ENCODE assay signal across 22 mouse cellular contexts in the genomic region with DNA sequence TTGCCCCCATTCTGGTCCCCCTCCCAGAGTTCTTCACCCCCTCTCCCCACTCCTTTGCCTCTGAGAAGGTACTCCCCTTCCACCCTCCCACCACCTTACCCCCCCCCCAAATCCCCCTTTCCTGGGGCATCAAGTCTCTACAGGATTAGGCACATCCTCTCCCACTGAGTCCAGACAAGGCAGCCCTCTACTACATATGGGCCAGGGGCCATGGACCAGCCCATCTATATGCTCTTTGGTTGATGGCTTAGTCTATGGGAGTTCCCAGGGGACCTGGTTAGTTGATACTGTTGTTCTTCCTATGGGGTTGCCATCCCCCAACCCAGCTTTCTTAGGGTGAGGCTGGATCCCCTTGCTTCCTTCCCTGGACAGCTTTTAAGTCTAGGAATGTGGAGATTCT. TPM values are rescaled to one million over a fixed set of nuclear protein-coding genes. Genes with fewer than 3 reads are reported as not detected.
DNase-seq lines count a peak whose midpoint lies in the region; ATAC-seq and TF ChIP-seq lines count a peak whose summit lies in the region.
"Had no signal": no experiment of that assay in that cellular context is flagged by ENCODE, and none has a peak within 500 bp of the region (broad histone marks: within the 10 kb centered on the region; RNA-seq: fewer than 3 reads in every experiment).

No protein-coding gene starts in this region.

- ATAC-seq in kidney, embryonic 16.5 days (ENCODE audit: low FRiP score, low TSS enrichment): peak; percentile 27; the same call in 1 of the 2 replicates
- 0 out of 2 replicates have a peak, but pooled peaks have one; percentile 45 for ATAC-seq in midbrain, embryonic 15.5 days (replicated peaks)
- ATAC-seq in midbrain, embryonic 13.5 days: no peak
- ATAC-seq in neural tube, embryonic 13.5 days (ENCODE audit: low read depth): peak; percentile 56; the same call in 1 of the 2 replicates
- ATAC-seq: forebrain, embryonic 14.5 days had no signal

- DNase-seq in kidney, adult 2 months: no peak
- no peak for DNase-seq in neural tube, embryonic 10.5 days (ENCODE audit: extremely low spot score, low spot score)
- DNase-seq: adrenal gland, adult 2 months; adrenal gland, postnatal 10 days; adrenal gland, postnatal 25 days; cerebellum, adult 11 months; cerebellum, adult 18-20 months; cerebellum, adult 8-10 months; cerebellum, adult 9-11 months; cerebellum, postnatal 14 days; cerebellum, postnatal 36 days; embryo, embryonic 11 days had no signal

- no peak overlapping the region for H3K4me2 ChIP-seq in kidney, embryonic 16.5 days (replicated peaks; ENCODE audit: low read depth, low read length)
- no peak overlapping the region for H3K4me2 ChIP-seq in midbrain, embryonic 15.5 days
- H3K4me2 ChIP-seq in midbrain, embryonic 13.5 days (replicated peaks): no peak overlapping the region
- no peak overlapping the region for H3K4me2 ChIP-seq in neural tube, embryonic 13.5 days
- H3K4me2 ChIP-seq: embryonic facial prominence, embryonic 13.5 days; embryonic facial prominence, embryonic 15.5 days; forebrain, embryonic 12.5 days had no signal

- no peak for TF ChIP-seq CTCF in kidney, adult 2 months (conservative IDR thresholded peaks at IDR 0.05; ENCODE audit: insufficient read depth, insufficient read length, low read depth, low read length)

- H3K4me1 ChIP-seq in kidney, embryonic 16.5 days (ENCODE audit: insufficient read depth, low read length): no peaks in the 10 kb centered on the region
- peaks cover 6% of the 10 kb centered on the region; the same call in 1 of the 2 replicates for H3K4me1 ChIP-seq in kidney, adult 2 months (ENCODE audit: control insufficient read depth, insufficient read depth, low read length)
- no peaks in the 10 kb centered on the region for H3K4me1 ChIP-seq in midbrain, embryonic 15.5 days
- H3K4me1 ChIP-seq in midbrain, embryonic 13.5 days (replicated peaks): no peaks in the 10 kb centered on the region
- no peaks in the 10 kb centered on the region for H3K4me1 ChIP-seq in neural tube, embryonic 13.5 days (replicated peaks)
- H3K4me1 ChIP-seq: embryonic facial prominence, embryonic 13.5 days; embryonic facial prominence, embryonic 15.5 days; forebrain, embryonic 10.5 days; forebrain, embryonic 12.5 days had no signal

- no peak overlapping the region for H3K27ac ChIP-seq in kidney, embryonic 16.5 days (ENCODE audit: low read length)
- no peak overlapping the region for H3K27ac ChIP-seq in kidney, adult 2 months (ENCODE audit: insufficient read depth, low read depth, low read length)
- no peak overlapping the region for H3K27ac ChIP-seq in midbrain, embryonic 15.5 days
- H3K27ac ChIP-seq in midbrain, embryonic 13.5 days: no peak overlapping the region
- no peak overlapping the region for H3K27ac ChIP-seq in neural tube, embryonic 13.5 days (replicated peaks)
- H3K27ac ChIP-seq: embryonic facial prominence, embryonic 13.5 days; embryonic facial prominence, embryonic 15.5 days; forebrain, embryonic 10.5 days; forebrain, embryonic 12.5 days had no signal

- no peaks in the 10 kb centered on the region for H3K36me3 ChIP-seq in kidney, embryonic 16.5 days (ENCODE audit: insufficient read depth, low read length)
- no peaks in the 10 kb centered on the region; the same call in 1 of the 2 replicates for H3K36me3 ChIP-seq in kidney, adult 2 months (ENCODE audit: control insufficient read depth, insufficient read depth, low read length)
- H3K36me3 ChIP-seq in midbrain, embryonic 15.5 days (replicated peaks): peaks cover 12% of the 10 kb centered on the region; the same call in 1 of the 2 replicates
- H3K36me3 ChIP-seq in midbrain, embryonic 13.5 days: peaks cover 18% of the 10 kb centered on the region
- H3K36me3 ChIP-seq in neural tube, embryonic 13.5 days: peaks cover 9% of the 10 kb centered on the region

- H3K9ac ChIP-seq in kidney, embryonic 16.5 days (replicated peaks; ENCODE audit: low read length): no peak overlapping the region
- H3K9ac ChIP-seq in midbrain, embryonic 15.5 days: no peak overlapping the region
- no peak overlapping the region for H3K9ac ChIP-seq in midbrain, embryonic 13.5 days (replicated peaks)
- H3K9ac ChIP-seq in neural tube, embryonic 13.5 days: no peak overlapping the region
- H3K9ac ChIP-seq: embryonic facial prominence, embryonic 13.5 days; embryonic facial prominence, embryonic 15.5 days; forebrain, embryonic 12.5 days had no signal

- no peaks in the 10 kb centered on the region for H3K27me3 ChIP-seq in kidney, embryonic 16.5 days (ENCODE audit: insufficient read depth, low read length)
- no peaks in the 10 kb centered on the region for H3K27me3 ChIP-seq in kidney, adult 2 months (replicated peaks; ENCODE audit: control insufficient read depth, insufficient read depth, low read length)
- H3K27me3 ChIP-seq in midbrain, embryonic 15.5 days (replicated peaks): no peaks in the 10 kb centered on the region
- no peaks in the 10 kb centered on the region for H3K27me3 ChIP-seq in midbrain, embryonic 13.5 days
- H3K27me3 ChIP-seq in neural tube, embryonic 13.5 days: no peaks in the 10 kb centered on the region
- H3K27me3 ChIP-seq: embryonic facial prominence, embryonic 13.5 days; embryonic facial prominence, embryonic 15.5 days; forebrain, embryonic 12.5 days had no signal

- H3K4me3 ChIP-seq in kidney, embryonic 16.5 days (ENCODE audit: low read length): no peak overlapping the region
- H3K4me3 ChIP-seq in kidney, adult 2 months (ENCODE audit: insufficient read depth, low read depth, low read length): no peak overlapping the region
- no peak overlapping the region for H3K4me3 ChIP-seq in midbrain, embryonic 15.5 days
- no peak overlapping the region for H3K4me3 ChIP-seq in midbrain, embryonic 13.5 days (replicated peaks)
- H3K4me3 ChIP-seq in neural tube, embryonic 13.5 days: no peak overlapping the region
- H3K4me3 ChIP-seq: embryonic facial prominence, embryonic 13.5 days; embryonic facial prominence, embryonic 15.5 days; erythroblast, embryonic 14.5 days; forebrain, embryonic 10.5 days; forebrain, embryonic 12.5 days had no signal

- H3K9me3 ChIP-seq in kidney, embryonic 16.5 days (ENCODE audit: low read length): no peaks in the 10 kb centered on the region
- H3K9me3 ChIP-seq in midbrain, embryonic 15.5 days: no peaks in the 10 kb centered on the region
- no peaks in the 10 kb centered on the region for H3K9me3 ChIP-seq in midbrain, embryonic 13.5 days
- no peaks in the 10 kb centered on the region for H3K9me3 ChIP-seq in neural tube, embryonic 13.5 days
- H3K9me3 ChIP-seq: embryonic facial prominence, embryonic 13.5 days; embryonic facial prominence, embryonic 15.5 days; forebrain, embryonic 10.5 days; forebrain, embryonic 12.5 days had no signal

- no peak for TF ChIP-seq POLR2A in kidney, adult 2 months (IDR thresholded peaks at IDR 0.05; ENCODE audit: low read depth, low read length)

RNA-seq across cellular contexts. Expression of gene Steap2, which starts 14.9 kb away (rescaled TPM):
- 25.8 and 29.1 TPM in 2 replicates for polyA plus RNA-seq in kidney, embryonic 16.5 days (2015; fragmentation: Nextera tagmentation; extraction: Ambion mirVana)
- 71.7 and 76.1 TPM in 2 replicates for polyA plus RNA-seq in kidney, adult 2 months (2012; rRNA removed)
- 5.7 and 5.9 TPM in 2 replicates for polyA plus RNA-seq in midbrain, embryonic 15.5 days (2015; fragmentation: Nextera tagmentation; extraction: Ambion mirVana)
- 5.6 and 6.6 TPM in 2 replicates for polyA plus RNA-seq in midbrain, embryonic 13.5 days (2015; fragmentation: Nextera tagmentation; extraction: Ambion mirVana)
- 6.0 and 6.2 TPM in 2 replicates for polyA plus RNA-seq in neural tube, embryonic 13.5 days (2015; fragmentation: Nextera tagmentation; extraction: Ambion mirVana)

RNA-seq across cellular contexts. Expression of gene Cfap69, which starts 15.4 kb away (rescaled TPM):
- 2.8 and 4.2 TPM in 2 replicates for polyA plus RNA-seq in kidney, embryonic 16.5 days (2015; fragmentation: Nextera tagmentation; extraction: Ambion mirVana)
- 3.8 and 4.5 TPM in 2 replicates for polyA plus RNA-seq in kidney, adult 2 months (2012; rRNA removed)
- polyA plus RNA-seq in midbrain, embryonic 15.5 days (2015; fragmentation: Nextera tagmentation; extraction: Ambion mirVana): 8.2 and 9.7 TPM in 2 replicates
- polyA plus RNA-seq in midbrain, embryonic 13.5 days (2015; fragmentation: Nextera tagmentation; extraction: Ambion mirVana): 5.8 and 8.3 TPM in 2 replicates
- polyA plus RNA-seq in neural tube, embryonic 13.5 days (2015; fragmentation: Nextera tagmentation; extraction: Ambion mirVana): 3.7 and 5.2 TPM in 2 replicates
